Mouse (Mus musculus): Measurements from ENCODE around the gene Wdr93. TPM values are rescaled to one million over a fixed set of nuclear protein-coding genes. Genes with fewer than 3 reads are reported as not detected.
A peak's percentile ranks its signal among the peaks of the same experiment; 100 is the strongest.

Wdr93 gene
- total and polyA plus RNA-seq, 2 experiments: 0.21 to 0.74 TPM

- Histone ChIP-seq H3K9ac (ENCODE audit: low read depth, low read length) (no peak overlapping the region), H3K79me2 (ENCODE audit: control insufficient read depth, insufficient read depth, low read length) (no peaks in the 10 kb centered on the region), H3K27me3 (ENCODE audit: control insufficient read depth, insufficient read depth, low read length) (no peaks in the 10 kb centered on the region), H3K4me3 (ENCODE audit: insufficient read depth, low read depth, low read length) (no peak overlapping the region), H3K36me3 (ENCODE audit: control insufficient read depth, insufficient read depth, low read length) (peaks cover 29% of the 10 kb centered on the region), H3K4me1 (ENCODE audit: control insufficient read depth, insufficient read depth, low read length) (no peaks in the 10 kb centered on the region), H3K27ac (replicated peaks; ENCODE audit: insufficient read depth, low read depth, low read length) (no peak overlapping the region)
- TF ChIP-seq CTCF (IDR thresholded peaks at IDR 0.05; ENCODE audit: low read depth, low read length) (no peak), POLR2A (IDR thresholded peaks at IDR 0.05; ENCODE audit: extremely low read depth, insufficient read depth, low read length) (no peak)
- no peak for DNase-seq (ENCODE audit: extremely low read depth, low read depth, low spot score)
- WGBS: 60% methylated on average over 12 of the region's 12 CpGs
These were observed 79.2 kb downstream of the Wdr93 start for GRCm38 (mm10) chr7:79822092-79822695.

- H3K27me3 ChIP-seq (ENCODE audit: control insufficient read depth, insufficient read depth, low read length): no peaks in the 10 kb centered on the region
- H3K4me1 ChIP-seq (ENCODE audit: control insufficient read depth, insufficient read depth, low read length): peaks cover 13% of the 10 kb centered on the region
- WGBS: 45% methylated on average over 3 of the region's 3 CpGs
- H3K27ac ChIP-seq (replicated peaks; ENCODE audit: insufficient read depth, low read depth, low read length): 0 out of 2 replicates have a peak overlapping the region, but pooled peaks have one; percentile 3
- H3K4me3 ChIP-seq (ENCODE audit: insufficient read depth, low read depth, low read length): no peak overlapping the region
- no peaks in the 10 kb centered on the region for H3K79me2 ChIP-seq (ENCODE audit: control insufficient read depth, insufficient read depth, low read length)
- H3K9ac ChIP-seq (ENCODE audit: low read depth, low read length): no peak overlapping the region
- peaks cover 25% of the 10 kb centered on the region for H3K36me3 ChIP-seq (ENCODE audit: control insufficient read depth, insufficient read depth, low read length)
- DNase-seq (ENCODE audit: extremely low read depth, low read depth, low spot score): peak; percentile 85
- TF ChIP-seq CTCF (IDR thresholded peaks at IDR 0.05; ENCODE audit: low read depth, low read length): no peak
- TF ChIP-seq POLR2A (IDR thresholded peaks at IDR 0.05; ENCODE audit: extremely low read depth, insufficient read depth, low read length): no peak
These were observed 85.4 kb downstream of the Wdr93 start for GRCm38 (mm10) chr7:79828341-79828740.

GRCm38 (mm10) chr7:79831145-79831544, 88.2 kb downstream of the Wdr93 start:
- 23% methylated on average over 6 of the region's 6 CpGs for WGBS
- peak; percentile 80 for DNase-seq (ENCODE audit: extremely low read depth, low read depth, low spot score)

GRCm38 (mm10) chr7:79831585-79831984, 88.6 kb downstream of the Wdr93 start:
- WGBS: 13% methylated on average over 6 of the region's 6 CpGs
- no peak for DNase-seq (ENCODE audit: extremely low read depth, low read depth, low spot score)
- peaks cover 17% of the 10 kb centered on the region for H3K36me3 ChIP-seq (ENCODE audit: control insufficient read depth, insufficient read depth, low read length)
- TF ChIP-seq CTCF (IDR thresholded peaks at IDR 0.05; ENCODE audit: low read depth, low read length): no peak
- no peak for TF ChIP-seq POLR2A (IDR thresholded peaks at IDR 0.05; ENCODE audit: extremely low read depth, insufficient read depth, low read length)
- H3K79me2 ChIP-seq (ENCODE audit: control insufficient read depth, insufficient read depth, low read length): no peaks in the 10 kb centered on the region
- no peak overlapping the region for H3K4me3 ChIP-seq (ENCODE audit: insufficient read depth, low read depth, low read length)
- H3K27ac ChIP-seq (replicated peaks; ENCODE audit: insufficient read depth, low read depth, low read length): peak overlapping the region; percentile 84
- H3K4me1 ChIP-seq (ENCODE audit: control insufficient read depth, insufficient read depth, low read length): peaks cover 13% of the 10 kb centered on the region
- no peaks in the 10 kb centered on the region for H3K27me3 ChIP-seq (ENCODE audit: control insufficient read depth, insufficient read depth, low read length)
- peak overlapping the region; percentile 7; the same call in 1 of the 2 replicates for H3K9ac ChIP-seq (ENCODE audit: low read depth, low read length)

More at GRCm38 (mm10) chr7:79831145-79831544, 88.2 kb downstream of the Wdr93 start:
- Histone ChIP-seq H3K36me3 (ENCODE audit: control insufficient read depth, insufficient read depth, low read length) (peaks cover 21% of the 10 kb centered on the region), H3K27ac (replicated peaks; ENCODE audit: insufficient read depth, low read depth, low read length) (peak overlapping the region; percentile 84), H3K9ac (ENCODE audit: low read depth, low read length) (peak overlapping the region; percentile 7; the same call in 1 of the 2 replicates), H3K79me2 (ENCODE audit: control insufficient read depth, insufficient read depth, low read length) (no peaks in the 10 kb centered on the region), H3K4me3 (ENCODE audit: insufficient read depth, low read depth, low read length) (no peak overlapping the region), H3K4me1 (ENCODE audit: control insufficient read depth, insufficient read depth, low read length) (peaks cover 13% of the 10 kb centered on the region), H3K27me3 (ENCODE audit: control insufficient read depth, insufficient read depth, low read length) (no peaks in the 10 kb centered on the region)
- no peak for TF ChIP-seq CTCF (IDR thresholded peaks at IDR 0.05; ENCODE audit: low read depth, low read length)

GRCm38 (mm10) chr7:79832980-79833379, 90.0 kb downstream of the Wdr93 start:
- no peak overlapping the region for H3K27ac ChIP-seq (replicated peaks; ENCODE audit: insufficient read depth, low read depth, low read length)
- TF ChIP-seq CTCF (IDR thresholded peaks at IDR 0.05; ENCODE audit: low read depth, low read length) (no peak), POLR2A (IDR thresholded peaks at IDR 0.05; ENCODE audit: extremely low read depth, insufficient read depth, low read length) (no peak)
- H3K4me3 ChIP-seq (ENCODE audit: insufficient read depth, low read depth, low read length): no peak overlapping the region
- DNase-seq (ENCODE audit: extremely low read depth, low read depth, low spot score): no peak
- no peaks in the 10 kb centered on the region for H3K27me3 ChIP-seq (ENCODE audit: control insufficient read depth, insufficient read depth, low read length)
- peaks cover 13% of the 10 kb centered on the region for H3K4me1 ChIP-seq (ENCODE audit: control insufficient read depth, insufficient read depth, low read length)
- H3K79me2 ChIP-seq (ENCODE audit: control insufficient read depth, insufficient read depth, low read length): no peaks in the 10 kb centered on the region
- H3K36me3 ChIP-seq (ENCODE audit: control insufficient read depth, insufficient read depth, low read length): peaks cover 9% of the 10 kb centered on the region
- no peak overlapping the region for H3K9ac ChIP-seq (ENCODE audit: low read depth, low read length)

GRCm38 (mm10) chr7:79835196-79835595, 92.2 kb downstream of the Wdr93 start:
- no peak overlapping the region for H3K9ac ChIP-seq (ENCODE audit: low read depth, low read length)
- peaks cover 9% of the 10 kb centered on the region for H3K36me3 ChIP-seq (ENCODE audit: control insufficient read depth, insufficient read depth, low read length)
- no peak overlapping the region for H3K4me3 ChIP-seq (ENCODE audit: insufficient read depth, low read depth, low read length)
- 95% methylated on average over 6 of the region's 6 CpGs for WGBS
- no peaks in the 10 kb centered on the region for H3K27me3 ChIP-seq (ENCODE audit: control insufficient read depth, insufficient read depth, low read length)
- TF ChIP-seq POLR2A (IDR thresholded peaks at IDR 0.05; ENCODE audit: extremely low read depth, insufficient read depth, low read length) (no peak), CTCF (IDR thresholded peaks at IDR 0.05; ENCODE audit: low read depth, low read length) (no peak)
- H3K79me2 ChIP-seq (ENCODE audit: control insufficient read depth, insufficient read depth, low read length): no peaks in the 10 kb centered on the region
- no peak for DNase-seq (ENCODE audit: extremely low read depth, low read depth, low spot score)
- peaks cover 11% of the 10 kb centered on the region for H3K4me1 ChIP-seq (ENCODE audit: control insufficient read depth, insufficient read depth, low read length)
- no peak overlapping the region for H3K27ac ChIP-seq (replicated peaks; ENCODE audit: insufficient read depth, low read depth, low read length)

Other genes with a start within 250 kb of the Wdr93 start
- not detected in 2 replicates for gene Rhcg, start 125.5 kb upstream of the Wdr93 start, total RNA-seq (2014; rRNA removed)
- not detected in 2 replicates for gene Rhcg, start 125.5 kb upstream of the Wdr93 start, polyA plus RNA-seq (2012; rRNA removed)
- under 0.01 and 0.07 TPM in 2 replicates for gene Ticrr, start 83.0 kb upstream of the Wdr93 start, total RNA-seq (2014; rRNA removed)
- gene Ticrr, start 83.0 kb upstream of the Wdr93 start, polyA plus RNA-seq (2012; rRNA removed): 0.04 TPM in 1 of 2 replicates, not detected in the other
- gene Kif7, start 27.4 kb upstream of the Wdr93 start, total RNA-seq (2014; rRNA removed): 0.20 and 0.37 TPM in 2 replicates
- gene Kif7, start 27.4 kb upstream of the Wdr93 start, polyA plus RNA-seq (2012; rRNA removed): 0.21 TPM in 2 replicates
- gene Plin1, start 10.3 kb upstream of the Wdr93 start, total RNA-seq (2014; rRNA removed): 0.60 and 0.74 TPM in 2 replicates
- not detected in 2 replicates for gene Plin1, start 10.3 kb upstream of the Wdr93 start, polyA plus RNA-seq (2012; rRNA removed)
- gene Pex11a, start within 50 bp of the Wdr93 start, total RNA-seq (2014; rRNA removed): 17.2 and 18.1 TPM in 2 replicates
- gene Pex11a, start within 50 bp of the Wdr93 start, polyA plus RNA-seq (2012; rRNA removed): 40.3 and 43.8 TPM in 2 replicates
- 0.18 and 0.20 TPM in 2 replicates for gene Mesp1, start 50.6 kb downstream of the Wdr93 start, total RNA-seq (2014; rRNA removed)
- gene Mesp1, start 50.6 kb downstream of the Wdr93 start, polyA plus RNA-seq (2012; rRNA removed): not detected in 2 replicates
- 0.07 and 0.09 TPM in 2 replicates for gene Mesp2, start 67.6 kb downstream of the Wdr93 start, total RNA-seq (2014; rRNA removed)
- gene Mesp2, start 67.6 kb downstream of the Wdr93 start, polyA plus RNA-seq (2012; rRNA removed): 0.23 and 0.24 TPM in 2 replicates
- 31.4 and 56.5 TPM in 2 replicates for gene Anpep, start 117.9 kb downstream of the Wdr93 start, total RNA-seq (2014; rRNA removed)
- 92.5 and 100 TPM in 2 replicates for gene Anpep, start 117.9 kb downstream of the Wdr93 start, polyA plus RNA-seq (2012; rRNA removed)
- 5.6 and 6.3 TPM in 2 replicates for gene Ap3s2, start 177.5 kb downstream of the Wdr93 start, total RNA-seq (2014; rRNA removed)
- gene Ap3s2, start 177.5 kb downstream of the Wdr93 start, polyA plus RNA-seq (2012; rRNA removed): 9.9 and 10.3 TPM in 2 replicates
- 6.2 and 7.3 TPM in 2 replicates for gene Arpin, start 192.2 kb downstream of the Wdr93 start, total RNA-seq (2014; rRNA removed)
- 3.5 and 4.0 TPM in 2 replicates for gene Arpin, start 192.2 kb downstream of the Wdr93 start, polyA plus RNA-seq (2012; rRNA removed)

Measured in liver, adult 2 months (tissue).